Mouse (Mus musculus) testis, adult 2 months (tissue): ENCODE data around the gene Lrrc8b.

Experiments
- CTCF ChIP-seq: fragments of 200-500 bp; IDR thresholded peaks from 2 replicates; pipeline ENCODE4 v1.5.1; 2012; ENCODE audit warnings: low read depth, mild to moderate bottlenecking, inconsistent platforms, low read length, moderate library complexity; ENCODE audit not compliant: control insufficient read depth, insufficient read depth, insufficient replicate concordance
- POLR2A ChIP-seq: fragments of 200-500 bp; IDR thresholded peaks from 2 replicates; pipeline ENCODE4 v1.6.1; 2012; ENCODE audit warnings: low read depth, mild to moderate bottlenecking, inconsistent platforms, low read length, moderate library complexity; ENCODE audit not compliant: control insufficient read depth

DNA sequence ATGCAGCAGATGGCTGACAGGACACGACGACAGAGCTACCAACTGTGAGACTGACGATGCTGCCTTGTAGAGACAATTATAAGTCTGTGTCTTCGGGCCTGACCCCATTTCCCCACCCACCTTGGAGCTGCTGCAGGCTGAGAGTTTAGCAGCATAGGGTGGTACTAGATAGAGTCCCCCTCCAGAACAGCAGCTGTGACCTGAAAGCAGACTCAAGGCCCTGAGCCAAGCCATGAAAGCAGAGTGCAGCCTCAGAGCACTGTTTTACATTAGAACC is 4.3 kb upstream of the Lrrc8b start:
- TF ChIP-seq POLR2A (no peak), CTCF (no peak)
